Mouse (Mus musculus) hindbrain, embryonic 14.5 days (tissue): ENCODE measurements around the gene Dennd2a. TPM values are rescaled to one million over a fixed set of nuclear protein-coding genes. Genes with fewer than 3 reads are reported as not detected.

ENCODE experiments used
- ATAC-seq: fragments of 200-750 bp; cut with Nextera tagmentation; 2 replicates; pipeline ENCODE4 v1.8.0; 2017; ENCODE audit warnings: moderate number of reproducible peaks, mild to moderate bottlenecking, moderate TSS enrichment, moderate library complexity; ENCODE audit not compliant: low FRiP score
- DNase-seq: peaks from one replicate; pipeline ENCODE4 v3.0.0-alpha.2; 2015; ENCODE audit warnings: low spot score
- H3K27ac ChIP-seq: fragments of 300-500 bp; sonication (generic); 2 replicates; pipeline ENCODE4 v1.5.1; 2014; ENCODE audit warnings: mild to moderate bottlenecking, moderate library complexity
- H3K27me3 ChIP-seq: fragments of 300-500 bp; sonication (generic); 2 replicates; pipeline ENCODE4 v1.6.1; 2014; ENCODE audit warnings: mild to moderate bottlenecking, low read length, mixed read lengths; ENCODE audit not compliant: control insufficient read depth, insufficient read depth
- H3K36me3 ChIP-seq: fragments of 300-500 bp; sonication (generic); replicated peaks from 2 replicates; pipeline ENCODE4 v1.6.1; 2014; ENCODE audit not compliant: control insufficient read depth, insufficient read depth
- H3K4me1 ChIP-seq: fragments of 300-500 bp; sonication (generic); replicated peaks from 2 replicates; pipeline ENCODE4 v1.6.1; 2014; ENCODE audit warnings: antibody characterized with exemption, low read length, mixed read lengths; ENCODE audit not compliant: control insufficient read depth, insufficient read depth
- H3K4me2 ChIP-seq: fragments of 300-500 bp; sonication (generic); replicated peaks from 2 replicates; pipeline ENCODE4 v1.6.1; 2014; ENCODE audit warnings: mild to moderate bottlenecking, moderate library complexity
- H3K4me3 ChIP-seq: fragments of 300-500 bp; sonication (generic); replicated peaks from 2 replicates; pipeline ENCODE4 v1.5.1; 2014; ENCODE audit warnings: mild to moderate bottlenecking, low read length
- H3K9ac ChIP-seq: fragments of 300-500 bp; sonication (generic); 2 replicates; pipeline ENCODE4 v1.6.1; 2014
- H3K9me3 ChIP-seq: fragments of 300-500 bp; sonication (generic); 2 replicates; pipeline ENCODE4 v1.6.1; 2016; ENCODE audit warnings: low read length; ENCODE audit not compliant: control insufficient read depth
- WGBS: fragments of 180-500 bp; shearing (Covaris S2); extraction: QIAGEN DNeasy Blood & Tissue Kit; methylation state at CpG from one replicate; pipeline ENCODE4 v1.1.7; 2014; 5-methylcytosine and 5-hydroxymethylcytosine counted together
- polyA plus RNA-seq: library from polyadenylated mRNA; unstranded; fragments of >200 nt; fragmentation: Nextera tagmentation; extraction: Ambion mirVana; gene quantifications from 2 replicates; pipeline ENCODE4 v1.2.1, GENCODE M21; 2014

The Dennd2a gene
- polyA plus RNA-seq, 1 experiment from 2014 or later, result 19.1 TPM

GRCm38 (mm10) chr6:39528671-39529535 is 28.8 kb downstream of the Dennd2a start:
- ATAC-seq (peak; percentile 93), DNase-seq (peak; percentile 69)
- peaks cover 25% of the 10 kb centered on the region for H3K4me1 ChIP-seq
- H3K9ac ChIP-seq, result no peak overlapping the region
- no peak overlapping the region for H3K4me3 ChIP-seq
- no peaks in the 10 kb centered on the region for H3K9me3 ChIP-seq
- peak overlapping the region; percentile 17; the same call in 1 of the 2 replicates for H3K4me2 ChIP-seq
- 31% methylated on average over 12 of the region's 12 CpGs for WGBS
- no peaks in the 10 kb centered on the region for H3K27me3 ChIP-seq
- peak overlapping the region; percentile 83 for H3K27ac ChIP-seq
- 0 out of 2 replicates have a peak, but pooled peaks cover 3% of the 10 kb centered on the region for H3K36me3 ChIP-seq

- peaks cover 25% of the 10 kb centered on the region for H3K4me1 ChIP-seq
- H3K4me2 ChIP-seq, result no peak overlapping the region
- no peak overlapping the region for H3K4me3 ChIP-seq
- no peaks in the 10 kb centered on the region for H3K27me3 ChIP-seq
- DNase-seq, result no peak
- peak overlapping the region; percentile 83 for H3K27ac ChIP-seq
- ATAC-seq, result peak; percentile 45; the same call in 1 of the 2 replicates
- no peaks in the 10 kb centered on the region for H3K9me3 ChIP-seq
- no peak overlapping the region for H3K9ac ChIP-seq
- 26% methylated on average over 4 of the region's 4 CpGs for WGBS
- peaks cover 8% of the 10 kb centered on the region for H3K36me3 ChIP-seq
Observed at GRCm38 (mm10) chr6:39527811-39528210, 29.9 kb downstream of the Dennd2a start.

GRCm38 (mm10) chr6:39527337-39527784 is 30.3 kb downstream of the Dennd2a start:
- Histone ChIP-seq H3K4me2 (no peak overlapping the region), H3K9me3 (no peaks in the 10 kb centered on the region), H3K9ac (no peak overlapping the region), H3K27me3 (no peaks in the 10 kb centered on the region), H3K4me3 (no peak overlapping the region), H3K27ac (peak overlapping the region; percentile 83), H3K4me1 (peaks cover 25% of the 10 kb centered on the region), H3K36me3 (peaks cover 10% of the 10 kb centered on the region)
- 75% methylated on average over 7 of the region's 7 CpGs for WGBS
- no peak for ATAC-seq
- DNase-seq, result no peak

- WGBS, result 72% methylated on average over 8 of the region's 10 CpGs
- Histone ChIP-seq H3K4me1 (peaks cover 25% of the 10 kb centered on the region), H3K36me3 (peaks cover 16% of the 10 kb centered on the region), H3K27ac (peak overlapping the region; percentile 83), H3K4me2 (no peak overlapping the region), H3K9me3 (no peaks in the 10 kb centered on the region), H3K4me3 (no peak overlapping the region), H3K9ac (no peak overlapping the region), H3K27me3 (no peaks in the 10 kb centered on the region)
- no peak for ATAC-seq
- DNase-seq, result no peak
Observed at GRCm38 (mm10) chr6:39526797-39527196, 30.9 kb downstream of the Dennd2a start.

GRCm38 (mm10) chr6:39523161-39523560 is 34.5 kb downstream of the Dennd2a start:
- Histone ChIP-seq H3K9ac (no peak overlapping the region), H3K27ac (no peak overlapping the region), H3K27me3 (no peaks in the 10 kb centered on the region), H3K9me3 (peaks cover 11% of the 10 kb centered on the region; the same call in 1 of the 2 replicates), H3K4me2 (no peak overlapping the region), H3K4me1 (peaks cover 11% of the 10 kb centered on the region; the same call in 1 of the 2 replicates), H3K36me3 (peaks cover 47% of the 10 kb centered on the region), H3K4me3 (no peak overlapping the region)
- no peak for DNase-seq
- 96% methylated on average over 13 of the region's 13 CpGs for WGBS
- ATAC-seq, result no peak

GRCm38 (mm10) chr6:39522425-39522824 is 35.2 kb downstream of the Dennd2a start:
- Histone ChIP-seq H3K9me3 (peaks cover 11% of the 10 kb centered on the region; the same call in 1 of the 2 replicates), H3K27ac (no peak overlapping the region), H3K4me3 (no peak overlapping the region), H3K36me3 (peaks cover 48% of the 10 kb centered on the region), H3K4me2 (no peak overlapping the region), H3K4me1 (peaks cover 4% of the 10 kb centered on the region; the same call in 1 of the 2 replicates), H3K9ac (no peak overlapping the region), H3K27me3 (no peaks in the 10 kb centered on the region)
- DNase-seq (no peak), ATAC-seq (no peak)
- WGBS, result 87% methylated on average over 5 of the region's 5 CpGs

- DNase-seq (no peak), ATAC-seq (peak; percentile 68)
- H3K27me3 ChIP-seq, result no peaks in the 10 kb centered on the region
- peak overlapping the region; percentile 84 for H3K27ac ChIP-seq
- peak overlapping the region; percentile 6; the same call in 1 of the 2 replicates for H3K4me2 ChIP-seq
- H3K4me1 ChIP-seq, result peaks cover 8% of the 10 kb centered on the region
- H3K4me3 ChIP-seq, result no peak overlapping the region
- H3K36me3 ChIP-seq, result peaks cover 25% of the 10 kb centered on the region
- WGBS, result 21% methylated on average over 6 of the region's 6 CpGs
- H3K9ac ChIP-seq, result 0 out of 2 replicates have a peak overlapping the region, but pooled peaks have one; percentile 2
- peaks cover 10% of the 10 kb centered on the region; the same call in 1 of the 2 replicates for H3K9me3 ChIP-seq
Observed at GRCm38 (mm10) chr6:39515739-39516131, 41.9 kb downstream of the Dennd2a start.

- DNase-seq (peak; percentile 27), ATAC-seq (peak; percentile 58; the same call in 1 of the 2 replicates)
Observed at GRCm38 (mm10) chr6:39515040-39515738, 42.5 kb downstream of the Dennd2a start.

GRCm38 (mm10) chr6:39503476-39503875 is 54.2 kb downstream of the Dennd2a start:
- Histone ChIP-seq H3K27me3 (no peaks in the 10 kb centered on the region), H3K9ac (no peak overlapping the region), H3K4me2 (no peak overlapping the region), H3K36me3 (peaks cover 37% of the 10 kb centered on the region), H3K4me1 (no peaks in the 10 kb centered on the region), H3K9me3 (no peaks in the 10 kb centered on the region), H3K4me3 (no peak overlapping the region), H3K27ac (no peak overlapping the region)
- WGBS, result 94% methylated on average over 7 of the region's 7 CpGs
- ATAC-seq, result no peak
- no peak for DNase-seq

More at GRCm38 (mm10) chr6:39515040-39515738, 42.5 kb downstream of the Dennd2a start:
- H3K4me3 ChIP-seq, result no peak overlapping the region
- H3K27ac ChIP-seq, result peak overlapping the region; percentile 84
- no peaks in the 10 kb centered on the region for H3K27me3 ChIP-seq
- H3K4me2 ChIP-seq, result no peak overlapping the region
- 0 out of 2 replicates have a peak overlapping the region, but pooled peaks have one; percentile 2 for H3K9ac ChIP-seq
- H3K36me3 ChIP-seq, result peaks cover 19% of the 10 kb centered on the region
- H3K4me1 ChIP-seq, result peaks cover 8% of the 10 kb centered on the region
- peaks cover 4% of the 10 kb centered on the region; the same call in 1 of the 2 replicates for H3K9me3 ChIP-seq
- WGBS, result 50% methylated on average over 11 of the region's 11 CpGs
